Mouse (Mus musculus) embryonic facial prominence, embryonic 11.5 days (tissue): ENCODE measurements at regions not wholly inside any gene's neighbourhood (a gene's known extent, or its start where the extent isn't known, plus 50 kb on each side); places are given as distances from the start of the nearest gene placed in this dataset.

Experiments used
- ATAC-seq: fragments of 200-750 bp; cut with Nextera tagmentation; replicated peaks from 2 replicates; pipeline ENCODE4 v1.8.0; 2017; ENCODE audit warnings: low read depth; ENCODE audit not compliant: insufficient number of reproducible peaks, low FRiP score, low TSS enrichment
- DNase-seq: peaks from one replicate; pipeline ENCODE4 v3.0.0-alpha.2; 2015; ENCODE audit warnings: low spot score
- H3K27ac ChIP-seq: fragments of 300-500 bp; sonication (generic); replicated peaks from 2 replicates; pipeline ENCODE4 v1.5.1; 2014; ENCODE audit warnings: mild to moderate bottlenecking, low read depth, low read length, control low read depth
- H3K27me3 ChIP-seq: fragments of 300-500 bp; sonication (generic); 2 replicates; pipeline ENCODE4 v1.6.1; 2014; ENCODE audit warnings: mild to moderate bottlenecking, low read length, moderate library complexity, mixed read lengths; ENCODE audit not compliant: control insufficient read depth, insufficient read depth
- H3K36me3 ChIP-seq: fragments of 300-500 bp; sonication (generic); replicated peaks from 2 replicates; pipeline ENCODE4 v1.6.1; 2014; ENCODE audit warnings: low read depth, mild to moderate bottlenecking, low read length, moderate library complexity, mixed read lengths; ENCODE audit not compliant: control insufficient read depth, insufficient read depth
- H3K4me1 ChIP-seq: fragments of 300-500 bp; sonication (generic); 2 replicates; pipeline ENCODE4 v1.6.1; 2014; ENCODE audit warnings: low read length, mixed read lengths; ENCODE audit not compliant: control insufficient read depth, insufficient read depth
- H3K4me2 ChIP-seq: fragments of 300-500 bp; sonication (generic); 2 replicates; pipeline ENCODE4 v1.6.1; 2014; ENCODE audit warnings: low read depth, mild to moderate bottlenecking, control low read depth, low read length, moderate library complexity
- H3K4me3 ChIP-seq: fragments of 300-500 bp; sonication (generic); 2 replicates; pipeline ENCODE4 v1.5.1; 2014; ENCODE audit warnings: low read depth, low read length, control low read depth
- H3K9ac ChIP-seq: fragments of 300-500 bp; sonication (generic); replicated peaks from 2 replicates; pipeline ENCODE4 v1.6.1; 2014; ENCODE audit warnings: mild to moderate bottlenecking, control low read depth, low read length
- H3K9me3 ChIP-seq: fragments of 300-500 bp; sonication (generic); replicated peaks from 2 replicates; pipeline ENCODE4 v1.6.1; 2016; ENCODE audit warnings: mild to moderate bottlenecking, low read length, inconsistent platforms, mixed read lengths; ENCODE audit not compliant: control insufficient read depth
- WGBS: fragments of 180-500 bp; shearing (Covaris S2); extraction: QIAGEN DNeasy Blood & Tissue Kit; methylation state at CpG from one replicate; pipeline ENCODE4 v1.1.7; 2014; 5-methylcytosine and 5-hydroxymethylcytosine counted together

DNA sequence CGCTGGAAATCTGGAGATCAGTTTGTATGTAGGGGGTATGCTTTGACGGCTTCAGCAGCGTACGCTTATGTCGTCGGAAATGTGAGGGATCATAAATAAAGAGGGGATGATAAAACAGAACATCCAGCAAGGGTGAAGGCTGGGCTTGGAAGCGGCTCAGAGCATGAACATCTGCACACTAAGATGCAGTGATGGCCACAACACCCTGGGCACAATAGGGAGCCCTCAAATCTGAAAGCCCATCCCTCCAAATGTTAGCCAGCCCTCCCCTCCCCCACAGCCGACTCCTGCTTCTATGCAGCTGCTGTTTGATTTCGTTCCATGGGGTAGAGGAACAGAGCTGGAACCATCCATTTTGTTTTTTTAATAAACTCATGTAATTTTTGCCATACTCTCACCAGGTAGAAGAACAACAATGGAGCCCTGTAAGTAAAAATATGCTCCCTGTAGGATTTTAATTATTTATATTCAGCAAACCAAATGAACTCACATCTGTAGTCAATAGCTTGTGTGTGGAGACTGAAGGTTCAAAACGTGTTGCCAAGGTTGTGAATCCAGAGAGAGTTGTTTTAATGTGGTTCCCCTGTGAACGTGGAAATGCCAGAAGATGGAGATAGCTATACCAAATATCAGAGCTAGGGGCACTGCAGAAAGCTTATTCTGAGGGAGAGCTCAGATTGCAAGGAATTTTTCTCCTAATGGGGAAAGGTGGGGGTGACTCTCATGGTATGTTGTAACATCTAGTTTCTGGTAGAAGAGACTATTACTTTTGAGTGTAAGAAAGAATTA, 203.6 kb upstream of the Tmtc4 start:
- no peak for ATAC-seq

DNA sequence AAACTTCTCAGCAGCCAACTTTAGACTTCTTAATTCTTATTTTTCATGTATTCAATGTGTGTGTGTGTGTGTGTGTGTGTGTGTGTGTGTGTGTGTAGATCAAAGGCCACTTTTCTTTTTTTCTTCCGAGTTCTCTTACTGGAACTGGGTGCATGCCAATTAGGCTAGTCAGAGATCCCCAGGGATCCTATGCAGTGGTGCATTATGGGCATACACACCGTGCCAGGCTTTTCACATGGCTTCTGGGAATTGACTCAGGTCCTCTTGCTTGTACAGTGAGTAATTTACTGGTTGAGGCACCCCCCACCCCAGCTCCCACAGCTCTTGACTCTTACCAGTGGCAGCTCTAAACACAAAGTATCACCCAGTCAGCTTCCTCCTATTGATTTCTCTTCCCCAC, 189.3 kb upstream of the Tmtc4 start:
- 54% methylated on average over 2 of the region's 2 CpGs for WGBS
- Histone ChIP-seq H3K36me3 (no peaks in the 10 kb centered on the region), H3K27ac (no peak overlapping the region), H3K4me2 (no peak overlapping the region), H3K4me1 (no peaks in the 10 kb centered on the region), H3K9me3 (no peaks in the 10 kb centered on the region), H3K27me3 (no peaks in the 10 kb centered on the region), H3K9ac (no peak overlapping the region), H3K4me3 (no peak overlapping the region)
- DNase-seq (no peak), ATAC-seq (no peak)

More for the DNA sequence above, 203.6 kb upstream of the Tmtc4 start:
- DNase-seq = no peak
- Histone ChIP-seq H3K36me3 (no peaks in the 10 kb centered on the region), H3K4me2 (no peak overlapping the region), H3K4me1 (no peaks in the 10 kb centered on the region), H3K9ac (no peak overlapping the region), H3K27ac (no peak overlapping the region), H3K4me3 (no peak overlapping the region), H3K9me3 (no peaks in the 10 kb centered on the region), H3K27me3 (no peaks in the 10 kb centered on the region)
- WGBS = 66% methylated on average over 11 of the region's 11 CpGs

DNA sequence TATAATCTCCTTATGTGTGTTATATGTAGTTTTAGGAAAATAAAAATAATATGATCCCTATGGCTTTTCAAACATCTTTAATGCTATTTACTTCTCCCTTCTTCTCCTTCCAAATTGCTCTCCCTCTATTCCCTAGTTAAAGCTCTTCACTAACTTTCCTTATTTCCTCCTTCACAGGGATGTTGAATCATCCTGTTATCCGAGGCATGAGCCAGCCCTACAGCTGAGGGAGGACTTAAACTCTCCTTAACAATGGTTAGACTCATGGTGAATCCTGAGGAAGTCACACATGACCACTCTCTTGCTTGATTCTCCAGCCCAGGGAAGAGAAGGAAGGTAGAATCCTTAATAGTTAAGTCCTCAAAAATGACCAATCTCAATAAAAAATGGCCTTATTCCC, 188.0 kb upstream of the Tmtc4 start:
- Histone ChIP-seq H3K9me3 (no peaks in the 10 kb centered on the region), H3K27me3 (no peaks in the 10 kb centered on the region), H3K9ac (no peak overlapping the region), H3K4me3 (no peak overlapping the region), H3K27ac (no peak overlapping the region), H3K4me2 (no peak overlapping the region), H3K36me3 (no peaks in the 10 kb centered on the region), H3K4me1 (no peaks in the 10 kb centered on the region)
- ATAC-seq = no peak
- WGBS = 47% methylated on average over 1 of the region's 1 CpGs
- DNase-seq = no peak

- no peak overlapping the region for H3K9ac ChIP-seq
- no peak overlapping the region for H3K4me3 ChIP-seq
- no peaks in the 10 kb centered on the region for H3K9me3 ChIP-seq
- no peaks in the 10 kb centered on the region for H3K4me1 ChIP-seq
- H3K27ac ChIP-seq = no peak overlapping the region
- no peak overlapping the region for H3K4me2 ChIP-seq
- no peak for DNase-seq
- WGBS = 75% methylated on average over 4 of the region's 4 CpGs
- no peaks in the 10 kb centered on the region for H3K36me3 ChIP-seq
- no peak for ATAC-seq
- H3K27me3 ChIP-seq = no peaks in the 10 kb centered on the region
Observed at GRCm38 (mm10) chr14:123163842-123164241, 180.0 kb upstream of the Tmtc4 start.

DNA sequence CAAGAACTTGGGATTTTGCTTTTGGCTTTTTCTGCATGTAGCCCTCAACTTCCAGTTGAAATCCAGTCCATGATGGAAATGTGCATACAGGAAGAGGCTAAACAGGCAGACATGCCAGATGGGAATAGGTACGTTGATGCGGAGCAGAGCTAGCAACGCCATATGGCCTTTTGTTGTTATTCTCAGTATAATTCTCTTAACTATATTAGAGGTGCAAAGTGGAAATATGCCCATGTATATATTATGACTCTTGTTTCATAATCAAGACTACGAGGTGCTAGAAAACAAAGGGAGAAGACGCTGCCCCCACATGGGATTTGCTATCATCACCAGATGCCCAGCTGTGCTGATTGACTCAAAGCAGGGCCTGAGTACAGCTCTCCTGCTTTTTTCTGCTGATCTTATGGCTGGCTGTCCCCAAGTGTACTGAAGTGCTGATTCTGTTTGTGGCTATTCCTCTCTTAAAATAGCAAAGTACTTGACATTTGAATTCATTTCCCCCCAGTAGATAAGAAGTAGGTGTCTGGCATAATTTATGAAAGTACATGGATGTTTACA, 159.7 kb upstream of the Tmtc4 start:
- H3K4me2 ChIP-seq = no peak overlapping the region
- no peak overlapping the region for H3K4me3 ChIP-seq
- DNase-seq (no peak), ATAC-seq (no peak)
- no peaks in the 10 kb centered on the region for H3K9me3 ChIP-seq
- no peak overlapping the region for H3K9ac ChIP-seq
- no peak overlapping the region for H3K27ac ChIP-seq
- H3K36me3 ChIP-seq = no peaks in the 10 kb centered on the region
- no peaks in the 10 kb centered on the region for H3K4me1 ChIP-seq
- WGBS = 79% methylated on average over 5 of the region's 5 CpGs
- no peaks in the 10 kb centered on the region for H3K27me3 ChIP-seq

DNA sequence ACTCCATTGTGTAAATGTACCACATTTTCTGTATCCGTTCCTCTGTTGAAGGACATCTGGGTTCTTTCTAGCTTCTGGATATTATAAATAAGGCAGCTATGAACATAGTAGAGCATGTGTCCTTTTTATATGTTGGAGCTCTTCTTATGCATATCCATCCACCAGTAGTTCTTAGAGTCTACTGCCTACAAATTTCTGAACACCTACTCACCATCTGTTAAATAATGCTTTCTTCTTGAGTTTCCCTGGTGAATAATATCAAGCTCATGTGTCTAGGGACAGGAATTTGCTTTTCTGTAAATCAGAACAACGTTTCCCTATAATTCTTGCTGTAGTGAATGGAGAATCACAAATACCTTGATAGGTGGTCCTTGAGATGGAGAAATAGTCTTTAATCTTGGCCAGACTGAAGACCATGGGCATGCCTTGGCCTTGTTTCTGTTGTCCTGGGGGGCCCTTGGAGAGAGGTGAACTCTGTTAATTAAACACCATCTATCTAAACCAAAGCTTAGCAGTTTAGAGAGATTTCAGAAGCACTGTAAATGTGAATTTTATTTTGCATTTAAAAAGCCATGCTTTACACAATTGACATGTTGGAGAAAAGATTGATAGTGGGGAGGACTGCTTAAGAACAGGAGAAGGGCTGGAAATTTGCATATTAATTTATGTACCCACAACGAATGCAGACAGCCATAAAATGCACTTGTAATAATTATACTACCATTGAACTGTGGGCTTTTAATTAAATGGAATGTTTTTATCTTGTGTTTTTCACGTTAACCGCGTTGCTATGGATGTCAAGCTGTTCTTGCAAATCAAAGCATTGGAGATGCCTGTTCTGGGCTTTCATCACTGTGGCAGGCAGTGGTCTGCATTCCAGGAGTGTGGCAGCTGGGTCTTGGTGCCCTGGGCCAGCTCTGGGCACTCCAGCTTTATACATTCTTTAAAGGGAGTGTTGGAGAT, 155.2 kb upstream of the Tmtc4 start:
- Histone ChIP-seq H3K9ac (no peak overlapping the region), H3K4me1 (no peaks in the 10 kb centered on the region), H3K4me3 (no peak overlapping the region), H3K9me3 (no peaks in the 10 kb centered on the region), H3K36me3 (no peaks in the 10 kb centered on the region), H3K27me3 (no peaks in the 10 kb centered on the region), H3K27ac (no peak overlapping the region), H3K4me2 (no peak overlapping the region)
- DNase-seq = no peak
- ATAC-seq = no peak
- WGBS = 65% methylated on average over 6 of the region's 6 CpGs

- DNase-seq = no peak
- no peak overlapping the region for H3K27ac ChIP-seq
- H3K27me3 ChIP-seq = no peaks in the 10 kb centered on the region
- H3K4me2 ChIP-seq = no peak overlapping the region
- no peak overlapping the region for H3K9ac ChIP-seq
- no peak for ATAC-seq
- H3K9me3 ChIP-seq = no peaks in the 10 kb centered on the region
- no peaks in the 10 kb centered on the region for H3K4me1 ChIP-seq
- H3K4me3 ChIP-seq = no peak overlapping the region
- H3K36me3 ChIP-seq = no peaks in the 10 kb centered on the region
- WGBS = 64% methylated on average over 1 of the region's 1 CpGs
Observed at GRCm38 (mm10) chr14:123133979-123134378, 150.1 kb upstream of the Tmtc4 start.

GRCm38 (mm10) chr14:123120361-123120760, 136.5 kb upstream of the Tmtc4 start:
- no peaks in the 10 kb centered on the region for H3K27me3 ChIP-seq
- no peak overlapping the region for H3K4me2 ChIP-seq
- H3K27ac ChIP-seq = no peak overlapping the region
- no peak for ATAC-seq
- H3K9ac ChIP-seq = no peak overlapping the region
- H3K4me1 ChIP-seq = no peaks in the 10 kb centered on the region
- no peaks in the 10 kb centered on the region for H3K9me3 ChIP-seq
- no peak for DNase-seq
- no peaks in the 10 kb centered on the region for H3K36me3 ChIP-seq
- no peak overlapping the region for H3K4me3 ChIP-seq
- 88% methylated on average over 2 of the region's 2 CpGs for WGBS
